Mouse (Mus musculus) gastrocnemius, postnatal 36 days (tissue): ENCODE measurements at regions not wholly inside any gene's neighbourhood (a gene's known extent, or its start where the extent isn't known, plus 50 kb on each side); places are given as distances from the start of the nearest gene placed in this dataset.

Experiments used
- DNase-seq, 2 experiments: peaks; one replicate each; pipeline ENCODE4 v3.0.0; 2022
- intact Hi-C: fragments of 180-260 bp; cut with DNase I; formaldehyde crosslinking; loops from one replicate; pipeline ENCODE4 v1.15.1; 2025

- intact Hi-C loops, result no loop called here
- no peak for DNase-seq
These were observed 602.1 kb upstream of the Acvr2a start for GRCm38 (mm10) chr2:48211804-48212203.

DNA sequence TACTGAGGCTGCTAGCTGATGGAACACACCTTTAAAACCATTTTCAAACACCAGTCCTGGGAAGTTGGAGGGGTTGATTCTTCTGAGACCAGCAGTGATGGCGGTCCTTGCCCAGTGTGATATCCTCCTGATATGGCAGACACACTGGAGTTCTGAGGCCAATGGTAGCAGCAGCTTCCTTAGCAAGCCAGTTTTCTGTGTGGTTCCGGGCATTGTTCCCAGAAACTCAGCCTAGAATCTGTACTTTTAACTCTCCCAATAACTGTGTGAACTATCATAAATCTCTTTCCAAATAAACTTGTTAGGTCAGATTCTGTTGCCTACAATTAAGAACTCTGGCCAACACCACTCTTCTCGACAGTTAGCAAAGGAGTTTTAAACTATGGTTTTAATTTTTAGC lies 593.1 kb upstream of the Acvr2a start:
- peak in 1 of 2 experiments; percentile 5 for DNase-seq
- intact Hi-C loops, result no loop called here

- no peak for DNase-seq
- intact Hi-C loops, result no loop called here
These were observed 590.7 kb upstream of the Acvr2a start for GRCm38 (mm10) chr2:48223084-48223799.

DNA sequence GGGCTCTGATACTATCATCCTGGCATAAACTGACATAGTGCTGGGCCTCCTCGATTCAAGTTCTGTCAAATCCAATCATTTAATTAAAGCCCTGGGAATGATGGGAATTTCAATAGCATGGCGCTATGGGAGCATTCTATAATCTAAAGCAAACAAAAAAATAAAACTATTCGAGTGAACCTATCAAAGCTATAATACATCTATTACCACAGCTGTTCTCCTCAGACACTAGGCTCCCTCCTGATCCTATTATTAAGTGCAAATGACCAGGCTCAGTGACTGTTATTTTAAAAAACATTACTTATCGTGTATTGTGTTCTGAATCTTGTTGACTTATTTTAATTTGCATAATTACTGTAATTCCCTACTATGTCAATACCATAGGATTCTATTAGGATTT lies 563.7 kb upstream of the Acvr2a start:
- no peak for DNase-seq
- intact Hi-C loops, result no loop called here

DNA sequence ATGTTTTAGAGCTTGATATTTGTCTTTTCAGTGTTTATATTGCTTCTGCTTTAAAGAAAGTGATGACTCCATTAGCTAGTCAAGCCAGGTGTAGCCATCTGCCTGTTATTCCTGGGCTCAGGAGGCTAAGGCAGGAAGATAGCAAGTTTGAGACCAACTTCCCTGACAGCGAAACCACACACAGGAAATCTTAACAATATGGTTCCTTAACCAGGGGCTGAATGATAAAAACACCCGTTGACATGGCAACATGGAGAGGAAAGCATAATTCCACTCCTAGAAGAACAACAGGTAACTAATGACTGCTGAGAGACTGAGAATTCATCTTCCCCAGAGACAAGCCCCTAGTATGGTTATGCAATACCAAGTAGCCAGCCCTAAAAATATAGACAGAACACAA lies 553.6 kb upstream of the Acvr2a start:
- intact Hi-C loops, result no loop called here
- DNase-seq, result no peak
